Mouse (Mus musculus) hindbrain, embryonic 12.5 days (tissue): ENCODE data around the gene Tpi1. TPM values are rescaled to one million over a fixed set of nuclear protein-coding genes. Genes with fewer than 3 reads are reported as not detected.

Experiments used
- ATAC-seq: fragments of 200-750 bp; cut with Nextera tagmentation; 2 replicates; pipeline ENCODE4 v1.8.0; 2017; ENCODE audit warnings: moderate TSS enrichment; ENCODE audit not compliant: low FRiP score
- H3K27ac ChIP-seq: fragments of 300-500 bp; sonication (generic); 2 replicates; pipeline ENCODE4 v1.5.1; 2016; ENCODE audit warnings: mild to moderate bottlenecking
- H3K27me3 ChIP-seq: fragments of 300-500 bp; sonication (generic); 2 replicates; pipeline ENCODE4 v1.6.1; 2016; ENCODE audit warnings: mild to moderate bottlenecking
- H3K36me3 ChIP-seq: fragments of 300-500 bp; sonication (generic); 2 replicates; pipeline ENCODE4 v1.6.1; 2016; ENCODE audit warnings: mild to moderate bottlenecking
- H3K4me1 ChIP-seq: fragments of 300-500 bp; sonication (generic); 2 replicates; pipeline ENCODE4 v1.6.1; 2016
- H3K4me2 ChIP-seq: fragments of 300-500 bp; sonication (generic); replicated peaks from 2 replicates; pipeline ENCODE4 v1.6.1; 2016; ENCODE audit warnings: mild to moderate bottlenecking
- H3K4me3 ChIP-seq: fragments of 300-500 bp; sonication (generic); 2 replicates; pipeline ENCODE4 v1.5.1; 2016; ENCODE audit warnings: mild to moderate bottlenecking
- H3K9ac ChIP-seq: fragments of 300-500 bp; sonication (generic); 2 replicates; pipeline ENCODE4 v1.6.1; 2016; ENCODE audit warnings: mild to moderate bottlenecking, moderate library complexity
- H3K9me3 ChIP-seq: fragments of 300-500 bp; sonication (generic); replicated peaks from 2 replicates; pipeline ENCODE4 v1.6.1; 2016; ENCODE audit warnings: mild to moderate bottlenecking
- WGBS: fragments of 180-500 bp; shearing (Covaris S2); methylation state at CpG from one replicate; pipeline ENCODE4 v1.1.7; 2016; 5-methylcytosine and 5-hydroxymethylcytosine counted together
- polyA plus RNA-seq: library from polyadenylated mRNA; unstranded; fragments of >200 nt; fragmentation: Nextera tagmentation; extraction: Ambion mirVana; gene quantifications from 2 replicates; pipeline ENCODE4 v1.2.1, GENCODE M21; 2016

The Tpi1 gene
- polyA plus RNA-seq, 1 experiment from 2014 or later = 483 TPM

- H3K4me1 ChIP-seq = peaks cover 25% of the 10 kb centered on the region
These were observed 16.0 kb upstream of the Tpi1 start for GRCm38 (mm10) chr6:124829799-124830700.

GRCm38 (mm10) chr6:124828868-124829798 lies 15.0 kb upstream of the Tpi1 start, which contains the start of the genes Usp5 and Cdca3:
Gene Usp5, minus strand, starts transcription at chr6:124829484.
Gene Cdca3, plus strand, starts transcription at chr6:124829547.
- Histone ChIP-seq H3K4me1 (peaks cover 25% of the 10 kb centered on the region), H3K9ac (peak within 1 kb of the TSS; percentile 67), H3K9me3 (no peaks in the 10 kb centered on the region), H3K4me2 (peak within 1 kb of the TSS; percentile 85), H3K27me3 (no peaks in the 10 kb centered on the region), H3K36me3 (peaks cover 43% of the 10 kb centered on the region), H3K27ac (peak within 1 kb of the TSS; percentile 85), H3K4me3 (peak within 1 kb of the TSS; percentile 44)
- under 1% methylated on average over 54 of the region's 55 CpGs for WGBS
- ATAC-seq = peak; percentile 97

More at GRCm38 (mm10) chr6:124829799-124830700, 16.0 kb upstream of the Tpi1 start:
- peak overlapping the region; percentile 44 for H3K4me3 ChIP-seq
- H3K9me3 ChIP-seq = no peaks in the 10 kb centered on the region
- WGBS = under 1% methylated on average over 38 of the region's 38 CpGs
- H3K9ac ChIP-seq = peak overlapping the region; percentile 67
- peak overlapping the region; percentile 85 for H3K27ac ChIP-seq
- H3K27me3 ChIP-seq = no peaks in the 10 kb centered on the region
- H3K4me2 ChIP-seq = peak overlapping the region; percentile 72
- ATAC-seq = peak; percentile 90
- peaks cover 34% of the 10 kb centered on the region for H3K36me3 ChIP-seq

DNA sequence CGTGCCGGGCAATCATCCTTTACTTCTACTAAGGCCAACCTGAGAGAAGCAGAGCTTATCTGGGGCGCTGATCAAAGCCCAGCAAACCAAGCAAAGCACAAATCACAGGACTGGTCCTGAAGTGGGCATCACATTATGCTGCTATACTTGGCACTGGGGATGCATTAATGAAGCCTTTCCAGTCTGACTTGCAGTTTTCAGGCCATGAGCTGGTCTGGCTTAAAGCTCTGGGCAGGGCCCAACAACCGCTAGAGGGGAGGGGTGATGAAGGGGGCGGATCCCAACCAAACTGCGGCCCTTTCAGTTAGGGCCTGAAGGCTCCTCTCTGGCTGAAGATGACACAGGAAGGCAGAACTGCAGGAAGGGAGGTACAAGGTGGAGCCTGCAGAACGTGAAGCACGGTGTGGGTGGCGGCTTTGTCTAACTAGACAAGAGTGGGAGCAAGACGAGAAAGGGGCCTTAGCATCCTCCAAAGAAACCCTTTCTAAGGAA lies 14.1 kb upstream of the Tpi1 start:
- Histone ChIP-seq H3K4me2 (peak overlapping the region; percentile 85), H3K9me3 (no peaks in the 10 kb centered on the region), H3K9ac (peak overlapping the region; percentile 58), H3K36me3 (peaks cover 46% of the 10 kb centered on the region), H3K27me3 (no peaks in the 10 kb centered on the region), H3K27ac (peak overlapping the region; percentile 60), H3K4me3 (peak overlapping the region; percentile 44), H3K4me1 (peaks cover 25% of the 10 kb centered on the region)
- ATAC-seq = no peak
- 26% methylated on average over 10 of the region's 10 CpGs for WGBS

DNA sequence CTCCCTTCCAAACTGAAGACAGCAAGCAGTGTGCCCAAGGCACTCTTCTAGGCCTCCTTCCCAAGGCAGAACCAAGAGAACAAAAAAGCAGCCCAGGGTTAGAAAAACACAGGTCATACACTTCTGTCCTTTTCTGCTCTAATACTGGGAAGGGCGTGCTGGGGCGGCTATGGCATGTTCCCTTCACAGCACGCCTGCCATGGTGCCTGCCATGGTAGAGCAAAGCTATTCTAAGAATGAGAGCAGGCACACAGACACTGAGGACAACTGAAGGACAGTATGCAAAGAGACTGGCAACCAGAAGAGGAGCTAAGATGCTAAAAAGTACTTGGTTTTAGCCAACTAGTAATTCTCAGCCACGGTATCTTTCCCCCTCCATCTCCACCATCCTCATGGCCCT lies 8.0 kb upstream of the Tpi1 start:
- Histone ChIP-seq H3K36me3 (peaks cover 93% of the 10 kb centered on the region), H3K4me1 (no peaks in the 10 kb centered on the region), H3K9me3 (no peaks in the 10 kb centered on the region), H3K9ac (no peak overlapping the region), H3K4me2 (no peak overlapping the region), H3K27ac (no peak overlapping the region), H3K4me3 (no peak overlapping the region), H3K27me3 (no peaks in the 10 kb centered on the region)
- WGBS = 93% methylated on average over 4 of the region's 4 CpGs
- ATAC-seq = no peak

GRCm38 (mm10) chr6:124820891-124821290 lies 6.8 kb upstream of the Tpi1 start:
- no peak for ATAC-seq
- Histone ChIP-seq H3K9me3 (no peaks in the 10 kb centered on the region), H3K9ac (no peak overlapping the region), H3K4me1 (no peaks in the 10 kb centered on the region), H3K4me2 (no peak overlapping the region), H3K36me3 (peaks cover 100% of the 10 kb centered on the region), H3K27ac (no peak overlapping the region), H3K4me3 (no peak overlapping the region), H3K27me3 (no peaks in the 10 kb centered on the region)
- 97% methylated on average over 5 of the region's 5 CpGs for WGBS

- no peak for ATAC-seq
- Histone ChIP-seq H3K27ac (no peak overlapping the region), H3K27me3 (no peaks in the 10 kb centered on the region), H3K36me3 (peaks cover 80% of the 10 kb centered on the region), H3K4me1 (peaks cover 13% of the 10 kb centered on the region), H3K4me3 (no peak overlapping the region), H3K9me3 (no peaks in the 10 kb centered on the region), H3K9ac (no peak overlapping the region), H3K4me2 (no peak overlapping the region)
- WGBS = 90% methylated on average over 8 of the region's 8 CpGs
These were observed 3.9 kb upstream of the Tpi1 start for GRCm38 (mm10) chr6:124817971-124818370.

- Histone ChIP-seq H3K4me1 (peaks cover 17% of the 10 kb centered on the region), H3K27me3 (no peaks in the 10 kb centered on the region), H3K27ac (no peak overlapping the region), H3K36me3 (peaks cover 76% of the 10 kb centered on the region), H3K9me3 (no peaks in the 10 kb centered on the region), H3K9ac (no peak overlapping the region), H3K4me3 (no peak overlapping the region), H3K4me2 (no peak overlapping the region)
- WGBS = 93% methylated on average over 8 of the region's 8 CpGs
- ATAC-seq = no peak
These were observed 3.5 kb upstream of the Tpi1 start for GRCm38 (mm10) chr6:124817563-124817962.

GRCm38 (mm10) chr6:124817125-124817524 lies 3.0 kb upstream of the Tpi1 start:
- H3K9me3 ChIP-seq = no peaks in the 10 kb centered on the region
- no peaks in the 10 kb centered on the region for H3K27me3 ChIP-seq
- H3K9ac ChIP-seq = no peak overlapping the region
- no peak overlapping the region for H3K4me2 ChIP-seq
- H3K4me1 ChIP-seq = peaks cover 21% of the 10 kb centered on the region
- ATAC-seq = no peak
- peaks cover 72% of the 10 kb centered on the region for H3K36me3 ChIP-seq
- no peak overlapping the region for H3K27ac ChIP-seq
- 96% methylated on average over 11 of the region's 11 CpGs for WGBS
- H3K4me3 ChIP-seq = no peak overlapping the region

- Histone ChIP-seq H3K4me3 (no peak overlapping the region), H3K27ac (no peak overlapping the region), H3K36me3 (peaks cover 72% of the 10 kb centered on the region), H3K9me3 (no peaks in the 10 kb centered on the region), H3K4me1 (peaks cover 23% of the 10 kb centered on the region), H3K4me2 (no peak overlapping the region), H3K27me3 (no peaks in the 10 kb centered on the region), H3K9ac (no peak overlapping the region)
- no peak for ATAC-seq
- 92% methylated on average over 4 of the region's 4 CpGs for WGBS
These were observed 2.5 kb upstream of the Tpi1 start for GRCm38 (mm10) chr6:124816611-124817010.

GRCm38 (mm10) chr6:124814858-124815774 lies 1.0 kb upstream of the Tpi1 start:
- no peak overlapping the region for H3K4me3 ChIP-seq
- no peaks in the 10 kb centered on the region for H3K27me3 ChIP-seq
- H3K36me3 ChIP-seq = peaks cover 65% of the 10 kb centered on the region
- H3K9me3 ChIP-seq = no peaks in the 10 kb centered on the region
- 67% methylated on average over 9 of the region's 9 CpGs for WGBS
- peak overlapping the region; percentile 89; the same call in 1 of the 2 replicates for H3K4me2 ChIP-seq
- peaks cover 26% of the 10 kb centered on the region for H3K4me1 ChIP-seq
- ATAC-seq = no peak
- peak overlapping the region; percentile 30; the same call in 1 of the 2 replicates for H3K27ac ChIP-seq
- H3K9ac ChIP-seq = no peak overlapping the region

DNA sequence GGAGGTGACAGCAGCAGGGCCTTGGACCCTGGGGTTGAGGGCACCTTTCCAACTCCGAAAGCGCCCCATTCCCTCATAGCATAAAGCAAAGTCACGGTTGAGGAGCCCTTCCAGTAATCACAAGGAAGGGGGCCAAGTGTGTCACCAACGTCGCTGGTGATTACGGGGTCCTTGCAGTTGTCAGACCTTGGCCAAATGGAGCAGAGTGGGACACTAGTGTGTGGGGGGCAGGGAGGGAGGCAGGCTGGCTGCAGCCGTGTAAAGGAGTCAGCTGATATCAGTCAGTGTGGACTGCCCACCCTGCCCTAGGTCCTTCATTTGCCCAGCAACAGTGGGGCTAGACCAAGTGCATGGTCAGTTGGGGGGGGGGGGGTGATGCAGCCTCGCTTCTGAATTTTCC lies 352 bp upstream of the Tpi1 start:
- Histone ChIP-seq H3K4me3 (peak overlapping the region; percentile 69), H3K4me1 (peaks cover 33% of the 10 kb centered on the region), H3K27me3 (no peaks in the 10 kb centered on the region), H3K27ac (peak overlapping the region; percentile 84), H3K9me3 (no peaks in the 10 kb centered on the region), H3K36me3 (peaks cover 59% of the 10 kb centered on the region), H3K4me2 (peak overlapping the region; percentile 89), H3K9ac (peak overlapping the region; percentile 79)
- 48% methylated on average over 8 of the region's 8 CpGs for WGBS
- ATAC-seq = peak; percentile 53
